8 mouse cellular contexts compared by ENCODE assay signal in genomic region chr7:49522411-49523114, GRCm38 (mm10).
A peak's percentile ranks its signal among the peaks of the same experiment; 100 is the strongest.
DNase-seq lines count a peak whose midpoint lies in the region; ATAC-seq lines count a peak whose summit lies in the region.

No protein-coding gene starts in this region.

- no peaks in the 10 kb centered on the region for H3K9me3 ChIP-seq in embryonic facial prominence, embryonic 14.5 days (ENCODE audit: control insufficient read depth, low read length)
- H3K9me3 ChIP-seq in hindbrain, embryonic 10.5 days: no peaks in the 10 kb centered on the region
- no peaks in the 10 kb centered on the region for H3K9me3 ChIP-seq in limb, embryonic 12.5 days
- no peaks in the 10 kb centered on the region for H3K9me3 ChIP-seq in midbrain, embryonic 15.5 days

- DNase-seq in urinary bladder, postnatal 25 days (ENCODE audit: low spot score): peak; percentile 23
- no peak for DNase-seq in urinary bladder, postnatal 14 days (ENCODE audit: low spot score)
- DNase-seq in embryonic facial prominence, embryonic 14.5 days (ENCODE audit: low spot score): peak; percentile 89
- DNase-seq in hindbrain, embryonic 10.5 days (ENCODE audit: low spot score): peak; percentile 76
- no peak for DNase-seq in left cerebral cortex, adult 9 months (ENCODE audit: low spot score in 2 of 2)
- DNase-seq in gastrocnemius, adult 18-20 months (ENCODE audit: low spot score): no peak

- no peaks in the 10 kb centered on the region for H3K36me3 ChIP-seq in embryonic facial prominence, embryonic 14.5 days (ENCODE audit: control insufficient read depth, insufficient read depth, low read length)
- no peaks in the 10 kb centered on the region for H3K36me3 ChIP-seq in hindbrain, embryonic 10.5 days
- H3K36me3 ChIP-seq in limb, embryonic 12.5 days: no peaks in the 10 kb centered on the region
- H3K36me3 ChIP-seq in midbrain, embryonic 15.5 days (replicated peaks): no peaks in the 10 kb centered on the region

- peak; percentile 62 for ATAC-seq in embryonic facial prominence, embryonic 14.5 days (ENCODE audit: low read depth)
- ATAC-seq in limb, embryonic 12.5 days (ENCODE audit: insufficient number of reproducible peaks, insufficient read depth, low FRiP score, low TSS enrichment, low read depth): peak; percentile 74
- peak; percentile 65 for ATAC-seq in midbrain, embryonic 15.5 days (replicated peaks)

- H3K4me1 ChIP-seq in embryonic facial prominence, embryonic 14.5 days (ENCODE audit: control insufficient read depth, insufficient read depth, low read length): peaks cover 40% of the 10 kb centered on the region
- peaks cover 77% of the 10 kb centered on the region for H3K4me1 ChIP-seq in hindbrain, embryonic 10.5 days (replicated peaks)
- H3K4me1 ChIP-seq in limb, embryonic 12.5 days (replicated peaks): peaks cover 60% of the 10 kb centered on the region
- peaks cover 37% of the 10 kb centered on the region for H3K4me1 ChIP-seq in midbrain, embryonic 15.5 days

- H3K4me2 ChIP-seq in embryonic facial prominence, embryonic 14.5 days (ENCODE audit: low read depth, low read length): peak overlapping the region; percentile 62
- H3K4me2 ChIP-seq in limb, embryonic 12.5 days: peak overlapping the region; percentile 79
- H3K4me2 ChIP-seq in midbrain, embryonic 15.5 days: peak overlapping the region; percentile 46

- H3K4me3 ChIP-seq in embryonic facial prominence, embryonic 14.5 days (ENCODE audit: low read depth, low read length): peak overlapping the region; percentile 36
- peak overlapping the region; percentile 52 for H3K4me3 ChIP-seq in hindbrain, embryonic 10.5 days
- H3K4me3 ChIP-seq in limb, embryonic 12.5 days (replicated peaks): peak overlapping the region; percentile 45
- H3K4me3 ChIP-seq in midbrain, embryonic 15.5 days: peak overlapping the region; percentile 21

- H3K27me3 ChIP-seq in embryonic facial prominence, embryonic 14.5 days (replicated peaks; ENCODE audit: control insufficient read depth, insufficient read depth, low read length): 0 out of 2 replicates have a peak, but pooled peaks cover 8% of the 10 kb centered on the region
- peaks cover 36% of the 10 kb centered on the region for H3K27me3 ChIP-seq in hindbrain, embryonic 10.5 days (ENCODE audit: insufficient read depth, poor library complexity, severe bottlenecking)
- H3K27me3 ChIP-seq in limb, embryonic 12.5 days: peaks cover 19% of the 10 kb centered on the region
- H3K27me3 ChIP-seq in midbrain, embryonic 15.5 days (replicated peaks): no peaks in the 10 kb centered on the region

- peak overlapping the region; percentile 32; the same call in 1 of the 2 replicates for H3K9ac ChIP-seq in embryonic facial prominence, embryonic 14.5 days (ENCODE audit: low read depth, low read length)
- peak overlapping the region; percentile 42 for H3K9ac ChIP-seq in limb, embryonic 12.5 days (replicated peaks)
- H3K9ac ChIP-seq in midbrain, embryonic 15.5 days: no peak overlapping the region

- H3K27ac ChIP-seq in embryonic facial prominence, embryonic 14.5 days (replicated peaks; ENCODE audit: low read depth, low read length): 0 out of 2 replicates have a peak overlapping the region, but pooled peaks have one; percentile 17
- H3K27ac ChIP-seq in hindbrain, embryonic 10.5 days: peak overlapping the region; percentile 76
- peak overlapping the region; percentile 60; the same call in 1 of the 2 replicates for H3K27ac ChIP-seq in limb, embryonic 12.5 days
- H3K27ac ChIP-seq in midbrain, embryonic 15.5 days: no peak overlapping the region

- WGBS in embryonic facial prominence, embryonic 14.5 days: 1% methylated on average over 23 of the region's 24 CpGs
- 1% methylated on average over 24 of the region's 24 CpGs for WGBS in hindbrain, embryonic 10.5 days
- under 1% methylated on average over 24 of the region's 24 CpGs for WGBS in limb, embryonic 12.5 days
- WGBS in midbrain, embryonic 15.5 days: 1% methylated on average over 24 of the region's 24 CpGs

Comparison
In these comparisons a context has a peak if more than half of its experiments do, and no peak if none do; other contexts are left out.
1. DNase-seq: peak in urinary bladder, postnatal 25 days (single experiment), embryonic facial prominence, embryonic 14.5 days (single experiment) and hindbrain, embryonic 10.5 days (single experiment); none in urinary bladder, postnatal 14 days (single experiment), left cerebral cortex, adult 9 months (0 of 2) and gastrocnemius, adult 18-20 months (single experiment).
2. Peak in every context shown above with its lines, with median percentiles within 50 percentile points of each other: ATAC-seq, H3K4me2 ChIP-seq and H3K4me3 ChIP-seq.